Mouse (Mus musculus): ENCODE data around the gene Klf3. TPM values are rescaled to one million over a fixed set of nuclear protein-coding genes. Genes with fewer than 3 reads are reported as not detected.

Gene Klf3
- 40.7 TPM for polyA plus RNA-seq (2017; shearing (Covaris generic))

GRCm38 (mm10) chr5:64802795-64803719 lies at the start of gene Klf3:
TSS of gene Klf3 (plus strand) at chr5:64803388.

Other genes with a start within 250 kb of the Klf3 start
- 110 TPM for gene Tlr1, start 130.2 kb downstream of the Klf3 start, polyA plus RNA-seq (2017; shearing (Covaris generic))
- 6.9 TPM for gene Tlr6, start 156.7 kb downstream of the Klf3 start, polyA plus RNA-seq (2017; shearing (Covaris generic))
- 1.9 TPM for gene Fam114a1, start 166.7 kb downstream of the Klf3 start, polyA plus RNA-seq (2017; shearing (Covaris generic))